Mouse (Mus musculus): ENCODE results near the gene Tbl2. TPM values are rescaled to one million over a fixed set of nuclear protein-coding genes. Genes with fewer than 3 reads are reported as not detected.

The Tbl2 gene
- total RNA-seq, 4 experiments from 2014 or later: 9.6 to 14.0 (median 10.7) TPM

DNA sequence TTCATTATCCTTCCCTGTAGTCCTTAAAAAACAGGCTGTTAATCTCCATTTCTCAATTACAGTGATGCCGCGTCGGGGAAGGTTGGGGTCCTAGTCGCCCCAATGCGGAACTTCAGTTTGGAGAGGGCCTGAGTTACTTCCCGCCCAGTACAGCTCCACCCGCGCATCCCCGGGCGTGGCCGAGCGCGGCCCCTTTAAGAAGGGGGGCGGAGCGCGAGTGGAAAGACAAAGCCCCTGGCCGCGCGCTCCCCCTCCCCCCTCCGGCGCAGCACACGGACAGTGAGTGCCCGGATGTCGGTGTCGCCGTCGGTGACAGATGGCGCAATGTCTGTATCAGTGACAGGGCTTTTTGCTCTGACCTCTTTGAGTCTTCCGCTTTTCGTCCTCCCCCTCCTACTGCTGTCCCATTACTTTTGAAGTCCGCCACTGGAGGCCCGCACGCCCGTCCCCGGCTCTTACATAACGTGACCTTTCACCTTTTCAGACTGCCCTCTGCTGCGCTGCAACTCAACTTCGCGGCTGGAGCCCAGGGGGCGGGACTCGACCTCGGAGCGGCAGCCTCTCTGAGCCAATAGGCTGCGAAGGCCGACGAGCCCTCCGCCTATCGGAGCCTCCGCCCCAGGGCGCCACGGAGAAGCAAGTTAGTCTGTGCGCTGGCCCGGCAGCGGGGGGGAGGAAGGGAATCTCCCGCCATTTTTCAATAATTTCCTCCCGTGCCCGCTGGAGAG is 37.3 kb downstream of the Tbl2 start, which contains the start of gene Baz1b:
Baz1b (plus strand) TSS at position 644 of the 728 bp plus-strand sequence.
- DNase-seq (ENCODE audit: low spot score): peak; percentile 98

DNA sequence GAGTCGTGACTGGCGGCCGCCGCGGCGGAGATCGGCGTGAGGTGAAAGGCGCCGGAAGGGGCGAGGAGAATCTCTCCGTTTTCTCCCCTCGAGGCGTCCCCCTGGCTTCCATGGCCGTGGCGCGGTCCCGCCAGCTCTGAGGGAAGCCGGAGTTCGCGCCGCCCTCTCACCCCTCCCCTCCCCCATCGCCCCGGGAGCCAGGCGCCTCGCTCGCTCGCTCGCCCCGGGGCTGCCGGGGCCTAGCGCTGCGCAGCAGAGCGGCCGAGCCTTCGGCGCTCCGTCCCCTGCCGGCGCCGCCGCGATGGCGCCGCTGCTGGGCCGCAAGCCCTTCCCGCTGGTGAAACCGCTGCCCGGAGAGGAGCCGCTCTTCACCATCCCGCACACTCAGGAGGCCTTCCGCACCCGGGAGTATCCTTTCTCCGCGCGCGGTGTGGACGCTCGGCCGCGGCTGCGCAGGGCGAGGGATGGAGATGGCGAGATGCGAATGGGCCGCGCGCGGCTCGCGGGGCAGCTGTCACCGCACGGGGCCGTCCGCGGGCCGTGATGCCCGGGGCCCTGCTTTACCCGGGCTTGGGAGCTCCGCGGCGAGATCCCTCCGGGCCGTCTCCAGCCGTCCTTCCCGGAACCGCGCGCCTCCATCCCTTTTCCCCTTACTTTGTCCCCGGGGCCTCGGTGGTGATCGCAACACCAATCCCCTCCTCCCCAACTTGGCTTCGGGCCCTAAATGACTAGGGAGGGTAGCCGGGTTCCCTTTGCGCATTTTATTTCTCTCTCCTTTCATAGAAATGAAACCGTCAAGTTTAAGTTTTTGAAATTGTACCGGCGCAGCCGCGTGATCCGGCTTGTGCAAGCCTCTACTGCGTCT is 38.1 kb downstream of the Tbl2 start:
- DNase-seq (ENCODE audit: low spot score): peak; percentile 28

DNA sequence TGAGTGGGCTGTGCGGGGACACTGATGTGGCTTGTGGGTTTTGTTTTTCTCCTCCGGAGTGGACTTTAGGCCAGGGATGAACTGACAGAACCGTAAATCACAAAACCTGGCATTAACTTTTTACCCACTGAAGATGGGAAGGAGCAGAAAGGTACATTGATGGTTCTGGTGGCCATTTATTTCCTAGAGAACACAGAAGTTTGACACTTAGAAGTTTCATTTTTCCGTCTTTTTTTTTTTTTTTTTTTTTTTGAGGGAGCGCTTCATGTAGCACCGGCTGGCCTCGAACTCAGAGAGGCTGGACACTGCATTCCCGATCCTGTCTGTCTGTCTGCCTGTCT is 38.7 kb downstream of the Tbl2 start:
- DNase-seq (ENCODE audit: low spot score): no peak

DNA sequence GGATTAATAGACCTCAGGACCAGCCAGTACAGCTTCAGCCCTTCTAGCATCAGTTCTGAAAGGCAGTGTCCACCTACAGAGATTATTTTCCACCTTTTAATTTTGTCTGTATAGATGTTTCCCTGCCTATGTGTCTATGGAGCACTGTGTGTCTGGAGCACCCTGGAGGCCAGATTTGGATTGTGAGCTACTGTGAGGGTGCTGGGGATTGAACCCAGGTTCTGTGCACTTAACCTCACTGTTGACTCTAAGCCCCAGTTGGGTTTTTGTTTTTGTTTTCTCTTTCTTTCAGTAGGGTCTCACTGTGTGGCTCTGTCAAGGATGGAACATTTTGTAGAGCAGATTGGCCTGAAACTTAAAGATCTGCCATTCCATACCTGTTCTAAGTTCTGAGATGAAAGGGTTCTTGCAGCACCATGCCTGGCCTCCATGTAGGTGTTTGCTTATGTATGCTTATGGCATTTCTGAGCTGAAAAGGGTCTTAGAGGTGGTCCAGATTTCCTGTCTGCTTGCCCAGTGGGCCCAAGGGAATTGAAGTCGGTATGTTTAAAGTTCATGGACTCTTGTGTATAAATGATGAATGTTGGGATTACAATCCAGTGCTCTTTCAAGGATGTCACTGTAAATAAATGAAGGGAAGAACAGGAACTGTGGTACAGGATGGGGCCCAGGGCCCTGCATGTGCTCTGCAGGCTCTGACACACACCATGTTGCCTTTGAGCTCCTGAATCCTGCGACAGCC is 40.0 kb downstream of the Tbl2 start:
- no peak for DNase-seq (ENCODE audit: low spot score)

DNA sequence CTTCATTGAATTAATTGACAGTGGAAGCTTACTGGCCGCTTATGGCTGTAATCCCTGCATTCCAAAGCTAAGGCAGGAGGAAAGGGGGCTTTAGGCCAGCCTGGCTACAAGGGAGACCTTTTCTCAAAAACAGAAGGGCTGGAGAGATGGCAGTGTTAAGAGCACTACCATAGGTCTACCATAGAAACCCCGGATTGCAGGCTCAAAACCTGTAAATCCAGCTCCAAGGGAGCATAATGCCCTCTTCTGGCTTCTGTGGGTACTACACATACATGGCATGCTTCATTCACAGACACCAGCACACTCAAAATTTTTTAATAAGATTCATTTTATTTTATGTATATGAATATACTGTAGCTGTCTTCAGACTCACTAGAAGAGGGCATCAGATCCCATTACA is 42.2 kb downstream of the Tbl2 start:
- peak; percentile 65 for DNase-seq (ENCODE audit: low spot score)

GRCm38 (mm10) chr5:135192431-135192830 is 43.0 kb downstream of the Tbl2 start:
- no peak for DNase-seq (ENCODE audit: low spot score)

- DNase-seq (ENCODE audit: low spot score): no peak
Observed at GRCm38 (mm10) chr5:135196367-135196766, 46.9 kb downstream of the Tbl2 start.

- peak; percentile 49 for DNase-seq (ENCODE audit: low spot score)
Observed at GRCm38 (mm10) chr5:135202763-135203162, 53.3 kb downstream of the Tbl2 start.

DNA sequence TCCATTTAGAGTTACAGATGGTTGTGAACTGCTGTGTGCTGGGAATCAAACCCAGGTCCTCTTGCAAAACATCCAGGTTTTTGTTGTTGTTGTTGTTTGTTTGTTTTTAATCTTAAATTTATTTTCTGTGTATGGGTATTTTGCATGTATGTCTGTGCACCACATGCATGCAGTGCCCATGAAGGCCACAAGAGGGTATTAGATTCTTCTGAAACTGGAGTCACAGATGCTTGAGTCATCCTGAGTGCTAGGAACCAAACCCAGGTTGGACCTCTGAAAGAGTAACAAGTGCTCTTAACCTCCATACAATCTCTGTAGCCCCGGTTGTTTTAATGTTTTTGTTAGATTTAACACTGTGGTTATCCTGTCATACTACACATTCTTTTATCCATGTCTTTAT is 58.7 kb downstream of the Tbl2 start:
- DNase-seq (ENCODE audit: low spot score): no peak

Small RNA genes within 50 kb of the gene (microRNA-seq; reads per million reads assigned to microRNA genes)
- not detected for gene Gm25315

Other genes with a start within 250 kb of the Tbl2 start
- not detected for gene Tmem270, start 242.9 kb upstream of the Tbl2 start, total RNA-seq (2022)
- gene Cldn13, start 234.1 kb upstream of the Tbl2 start, total RNA-seq (2022): not detected
- 10 to 100 TPM in 1 of 4 experiments, 1 to 10 TPM in 3; 6.3 to 11.9 (median 7.9) TPM for gene Mettl27, start 217.3 kb upstream of the Tbl2 start, total RNA-seq (2022)
- gene Cldn4, start 202.7 kb upstream of the Tbl2 start, total RNA-seq (2022): not detected
- under 1 TPM in 1 of 4 experiments, not detected in 3; 0.28 TPM for gene Cldn3, start 163.4 kb upstream of the Tbl2 start, total RNA-seq (2022)
- gene Abhd11, start 140.5 kb upstream of the Tbl2 start, total RNA-seq (2022): 10 to 100 TPM; 67.0 to 71.0 (median 70.2) TPM
- gene Stx1a, start 126.2 kb upstream of the Tbl2 start, total RNA-seq (2022): 1 to 10 TPM in 3 of 4 experiments, under 1 TPM in 1; 0.88 to 2.4 (median 1.2) TPM
- 10 to 100 TPM; 43.8 to 49.3 (median 45.5) TPM for gene Dnajc30, start 85.5 kb upstream of the Tbl2 start, total RNA-seq (2022)
- gene Bud23, start 84.7 kb upstream of the Tbl2 start, total RNA-seq (2022): 10 to 100 TPM; 18.0 to 31.3 (median 23.7) TPM
- under 1 TPM; 0.37 to 0.57 (median 0.47) TPM for gene Vps37d, start 71.4 kb upstream of the Tbl2 start, total RNA-seq (2022)
- gene Mlxipl, start 59.8 kb upstream of the Tbl2 start, total RNA-seq (2022): 10 to 100 TPM; 18.0 to 39.9 (median 21.3) TPM
- 10 to 100 TPM; 39.8 to 47.6 (median 44.6) TPM for gene Bcl7b, start 18.6 kb downstream of the Tbl2 start, total RNA-seq (2022)
- 10 to 100 TPM; 40.4 to 48.7 (median 43.6) TPM for gene Baz1b, start 37.6 kb downstream of the Tbl2 start, total RNA-seq (2022)
- 1 to 10 TPM; 1.3 to 1.9 (median 1.6) TPM for gene Fzd9, start 101.6 kb downstream of the Tbl2 start, total RNA-seq (2022)
- under 1 TPM in 3 of 4 experiments, not detected in 1; 0.24 to 0.94 (median 0.90) TPM for gene Fkbp6, start 200.4 kb downstream of the Tbl2 start, total RNA-seq (2022)
- under 1 TPM in 1 of 4 experiments, not detected in 3; 0.28 TPM for gene Trim50, start 203.6 kb downstream of the Tbl2 start, total RNA-seq (2022)
- 10 to 100 TPM; 11.4 to 15.1 (median 13.3) TPM for gene Nsun5, start 220.3 kb downstream of the Tbl2 start, total RNA-seq (2022)
- 10 to 100 TPM in 3 of 4 experiments, 1 to 10 TPM in 1; 9.4 to 11.7 (median 10.8) TPM for gene Pom121, start 244.9 kb downstream of the Tbl2 start, total RNA-seq (2022)